Mouse (Mus musculus) bone marrow macrophage, adult 2 months (primary cell): ENCODE results near the gene Lrrc28. TPM values are rescaled to one million over a fixed set of nuclear protein-coding genes. Genes with fewer than 3 reads are reported as not detected.

Experiments
- H3K27ac ChIP-seq: 2 replicates; pipeline ENCODE4 v1.5.1; 2012; ENCODE audit warnings: low read depth, low read length; ENCODE audit not compliant: insufficient read depth
- H3K4me1 ChIP-seq: 2 replicates; pipeline ENCODE4 v1.6.1; 2012; ENCODE audit warnings: low read length; ENCODE audit not compliant: control insufficient read depth, insufficient read depth
- H3K4me3 ChIP-seq: 2 replicates; pipeline ENCODE4 v1.5.1; 2012; ENCODE audit warnings: mild to moderate bottlenecking, low read length, moderate library complexity; ENCODE audit not compliant: insufficient read depth
- CTCF ChIP-seq: IDR thresholded peaks from 2 replicates; pipeline ENCODE4 v1.5.1; 2012; ENCODE audit warnings: low read depth, mild to moderate bottlenecking, low read length, moderate library complexity
- POLR2A ChIP-seq: IDR thresholded peaks from 2 replicates; pipeline ENCODE4 v1.6.1; 2012; ENCODE audit warnings: mild to moderate bottlenecking, low read depth, low read length, borderline replicate concordance
- polyA plus RNA-seq: library from polyadenylated mRNA; stranded (reverse); fragments of >200 nt; gene quantifications from 2 replicates; pipeline ENCODE4 v1.2.4, GENCODE M21; 2012; ENCODE audit not compliant: missing spikeins, insufficient read depth, insufficient read length

The Lrrc28 gene
- polyA plus RNA-seq, 1 experiment, result 7.9 TPM

DNA sequence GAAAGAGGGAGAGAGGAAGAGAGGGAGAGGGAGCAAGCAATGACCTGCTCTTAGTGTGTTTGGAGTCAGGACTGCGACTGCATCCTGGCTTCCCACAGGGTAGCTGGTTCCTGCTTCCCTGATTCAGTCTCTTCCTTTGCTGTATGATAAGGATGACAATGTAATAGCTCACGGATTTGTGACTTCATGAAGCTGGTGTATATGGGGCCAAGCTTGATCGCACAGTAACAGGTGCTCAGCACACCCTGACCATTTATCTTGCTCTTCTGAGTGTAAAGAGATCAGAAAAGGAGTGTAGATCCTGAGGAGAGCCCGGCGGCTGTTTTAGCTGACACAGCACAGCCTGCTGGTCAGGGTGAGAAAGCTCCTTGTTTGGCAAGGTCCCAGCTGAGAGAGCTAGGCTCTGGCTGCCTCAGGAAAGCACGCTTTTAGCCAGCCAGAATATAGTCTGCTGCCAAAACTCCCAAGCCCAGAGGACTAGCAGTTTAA lies 96.0 kb downstream of the Lrrc28 start:
- H3K4me1 ChIP-seq, result peaks cover 29% of the 10 kb centered on the region
- H3K4me3 ChIP-seq, result peak overlapping the region; percentile 34
- TF ChIP-seq CTCF (no peak), POLR2A (no peak)
- peak overlapping the region; percentile 53 for H3K27ac ChIP-seq

DNA sequence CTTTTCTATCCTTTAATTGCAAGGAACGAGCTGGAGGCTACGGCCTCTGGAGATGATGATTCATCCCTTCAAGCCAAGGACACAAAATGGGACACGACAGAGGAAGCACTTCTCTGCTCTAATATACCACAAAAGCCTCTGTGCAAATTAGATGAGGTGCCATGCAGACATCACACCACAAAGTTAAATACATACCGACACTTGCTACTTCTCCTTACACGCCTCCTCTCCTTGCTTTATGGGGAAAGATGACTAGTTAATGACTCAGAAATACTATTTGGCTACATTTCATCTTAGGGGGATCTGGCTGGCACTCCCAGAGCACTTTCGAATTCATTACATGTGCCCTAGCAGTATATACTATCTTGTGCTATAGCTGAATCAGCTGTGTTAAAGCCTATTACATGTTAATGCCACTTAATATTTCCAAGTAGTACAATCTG lies 96.4 kb downstream of the Lrrc28 start:
- H3K4me3 ChIP-seq, result peak overlapping the region; percentile 34
- peaks cover 29% of the 10 kb centered on the region for H3K4me1 ChIP-seq
- TF ChIP-seq POLR2A, result no peak
- TF ChIP-seq CTCF, result no peak
- H3K27ac ChIP-seq, result peak overlapping the region; percentile 53

DNA sequence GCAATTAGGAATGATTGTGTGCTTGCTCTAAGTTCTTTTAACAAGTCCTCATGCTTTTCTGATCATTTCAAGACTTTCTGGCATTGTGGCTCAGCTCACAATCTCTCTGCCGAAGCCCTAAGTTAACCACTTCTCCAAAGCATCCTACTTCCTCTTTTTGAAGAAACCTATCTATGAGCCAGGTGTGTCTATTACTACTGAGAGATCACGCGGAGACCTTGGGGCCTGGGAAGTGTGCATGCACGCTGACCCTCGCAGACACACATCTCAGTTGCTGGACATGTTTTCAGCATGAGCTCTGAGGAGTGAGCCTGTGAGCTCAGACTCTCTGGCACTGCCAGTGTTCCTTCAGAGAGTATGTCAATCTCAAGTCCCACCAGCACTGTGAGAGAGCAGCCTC lies 98.8 kb downstream of the Lrrc28 start:
- H3K4me3 ChIP-seq, result no peak overlapping the region
- no peak overlapping the region for H3K27ac ChIP-seq
- TF ChIP-seq POLR2A, result no peak
- TF ChIP-seq CTCF, result no peak
- H3K4me1 ChIP-seq, result peaks cover 24% of the 10 kb centered on the region

- peaks cover 18% of the 10 kb centered on the region for H3K4me1 ChIP-seq
- no peak overlapping the region for H3K27ac ChIP-seq
- TF ChIP-seq CTCF (no peak), POLR2A (no peak)
- no peak overlapping the region for H3K4me3 ChIP-seq
These were observed 100.5 kb downstream of the Lrrc28 start for GRCm38 (mm10) chr7:67544586-67544985.

- Histone ChIP-seq H3K27ac (no peak overlapping the region), H3K4me1 (peaks cover 14% of the 10 kb centered on the region), H3K4me3 (no peak overlapping the region)
- TF ChIP-seq POLR2A (no peak), CTCF (no peak)
These were observed 101.4 kb downstream of the Lrrc28 start for GRCm38 (mm10) chr7:67543641-67544040.

DNA sequence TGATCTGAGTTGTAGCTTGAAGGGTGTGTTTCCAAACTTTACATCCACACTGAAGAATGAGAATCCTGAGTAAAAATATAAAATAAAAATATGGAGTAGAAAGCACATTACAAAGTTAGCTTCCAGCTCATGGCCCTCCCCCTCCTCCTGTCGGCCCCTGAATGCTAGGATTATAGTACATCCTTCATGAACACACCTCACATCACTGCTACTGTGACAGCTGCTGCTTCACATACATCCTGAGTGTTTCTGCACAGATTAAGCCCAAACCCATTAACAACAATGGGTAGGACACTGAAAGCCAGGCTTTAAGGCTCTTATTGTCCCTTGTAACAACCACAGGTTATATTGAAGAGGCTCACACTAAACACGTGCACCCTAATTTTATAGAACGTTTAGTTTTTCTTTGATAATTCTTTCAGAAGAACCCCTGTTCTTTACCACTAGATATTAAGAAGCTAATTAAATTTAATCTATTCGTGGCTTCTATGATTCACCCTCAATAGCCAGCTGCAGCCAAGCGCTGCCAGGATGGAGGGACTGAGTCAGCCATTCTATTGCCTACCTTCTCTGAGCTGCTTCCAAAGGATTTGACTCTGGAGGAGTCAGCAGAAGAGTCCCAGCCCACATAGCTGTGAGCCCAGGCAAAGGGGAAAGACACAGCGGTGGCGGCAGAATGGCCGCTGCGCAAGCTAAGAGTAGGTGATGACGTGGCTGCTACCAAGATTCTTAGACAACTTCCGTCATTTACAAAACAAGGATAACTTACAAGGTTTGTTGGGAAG lies 108.3 kb downstream of the Lrrc28 start:
- TF ChIP-seq CTCF, result no peak
- no peak for TF ChIP-seq POLR2A
- Histone ChIP-seq H3K27ac (no peak overlapping the region), H3K4me3 (no peak overlapping the region), H3K4me1 (peaks cover 3% of the 10 kb centered on the region; the same call in 1 of the 2 replicates)

DNA sequence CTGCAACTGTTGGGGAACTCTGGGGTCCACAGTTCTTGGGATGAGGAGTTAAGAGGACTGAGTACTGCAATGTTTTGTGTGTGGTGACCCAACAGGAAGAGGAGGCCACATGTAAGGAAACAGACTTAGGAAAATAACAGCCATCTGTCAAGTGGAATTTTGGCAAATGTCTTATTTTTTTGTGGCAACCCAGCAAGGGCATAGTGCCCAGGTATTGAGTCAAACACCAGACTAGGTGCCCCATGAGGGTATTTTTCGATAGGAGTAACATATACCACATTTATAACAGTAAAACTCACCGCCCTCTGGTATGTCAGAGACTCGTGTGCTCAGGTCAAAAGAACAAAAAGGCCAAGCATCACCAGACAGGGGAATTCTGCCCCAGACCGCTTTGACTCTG lies 109.1 kb downstream of the Lrrc28 start:
- H3K4me3 ChIP-seq, result no peak overlapping the region
- TF ChIP-seq POLR2A (no peak), CTCF (no peak)
- no peaks in the 10 kb centered on the region for H3K4me1 ChIP-seq
- no peak overlapping the region for H3K27ac ChIP-seq

DNA sequence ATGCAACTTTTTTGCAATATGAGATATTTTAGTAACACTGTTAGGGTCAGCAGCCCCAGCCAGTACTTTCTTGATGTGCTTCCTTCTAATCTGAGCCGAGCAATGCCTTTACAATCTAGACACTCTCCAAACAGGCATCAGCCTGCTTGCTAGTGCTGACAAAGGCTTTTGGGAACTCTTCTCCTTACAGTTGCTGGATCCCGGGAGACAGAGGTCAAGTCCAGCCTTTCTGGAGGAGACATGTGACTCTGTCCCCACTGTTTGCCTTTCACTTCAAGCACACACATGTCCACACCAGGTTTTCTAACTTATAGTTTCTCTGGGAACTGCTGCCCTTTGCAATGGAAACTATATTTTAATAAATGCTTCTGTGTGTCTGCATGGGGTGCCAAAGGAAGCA lies 114.1 kb downstream of the Lrrc28 start:
- Histone ChIP-seq H3K4me3 (no peak overlapping the region), H3K27ac (no peak overlapping the region), H3K4me1 (peaks cover 21% of the 10 kb centered on the region)
- TF ChIP-seq CTCF (no peak), POLR2A (no peak)

DNA sequence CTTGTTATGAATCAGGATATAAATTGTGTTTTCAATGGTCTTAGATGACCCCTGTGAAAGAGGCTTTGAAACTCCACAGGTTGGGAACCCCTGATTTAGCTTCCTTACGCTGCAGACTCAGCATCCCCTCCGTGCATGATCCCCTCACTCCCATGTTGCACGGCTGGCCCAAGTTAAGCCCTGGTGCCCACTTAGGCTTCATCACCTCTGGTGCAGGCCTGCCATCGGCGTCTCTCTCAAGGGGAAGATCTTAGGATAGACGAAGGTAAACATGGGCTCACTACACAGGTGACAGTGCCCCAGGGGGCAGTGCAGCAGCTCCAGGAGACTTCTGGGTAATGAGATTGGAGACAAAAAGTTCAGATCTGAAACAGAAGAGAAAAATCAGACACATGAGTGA lies 115.7 kb downstream of the Lrrc28 start:
- H3K27ac ChIP-seq, result no peak overlapping the region
- H3K4me3 ChIP-seq, result no peak overlapping the region
- peaks cover 34% of the 10 kb centered on the region for H3K4me1 ChIP-seq
- TF ChIP-seq POLR2A (no peak), CTCF (no peak)

DNA sequence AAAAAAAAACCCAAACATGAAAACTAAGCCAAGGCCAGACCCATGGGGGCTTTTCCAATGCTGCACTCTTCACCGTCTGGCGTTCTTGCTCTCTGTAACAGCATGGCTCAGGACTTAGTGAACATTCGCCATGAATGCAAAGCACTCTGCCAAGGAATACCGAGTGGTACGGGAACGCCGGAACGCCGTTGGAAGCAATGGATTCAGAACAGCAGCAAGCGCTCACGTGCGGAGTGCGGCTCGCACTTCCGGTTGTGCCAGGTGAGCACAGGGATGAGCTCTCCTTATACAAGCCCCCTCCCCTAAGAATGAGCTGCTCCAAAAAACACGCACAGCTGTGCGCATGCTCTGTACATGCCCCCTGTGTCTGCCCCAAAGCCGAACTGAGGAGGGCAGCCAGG lies 116.2 kb downstream of the Lrrc28 start:
- Histone ChIP-seq H3K27ac (no peak overlapping the region), H3K4me1 (peaks cover 34% of the 10 kb centered on the region), H3K4me3 (no peak overlapping the region)
- no peak for TF ChIP-seq CTCF
- no peak for TF ChIP-seq POLR2A
